Mouse (Mus musculus): ENCODE data around the gene Prkd3.

DNA sequence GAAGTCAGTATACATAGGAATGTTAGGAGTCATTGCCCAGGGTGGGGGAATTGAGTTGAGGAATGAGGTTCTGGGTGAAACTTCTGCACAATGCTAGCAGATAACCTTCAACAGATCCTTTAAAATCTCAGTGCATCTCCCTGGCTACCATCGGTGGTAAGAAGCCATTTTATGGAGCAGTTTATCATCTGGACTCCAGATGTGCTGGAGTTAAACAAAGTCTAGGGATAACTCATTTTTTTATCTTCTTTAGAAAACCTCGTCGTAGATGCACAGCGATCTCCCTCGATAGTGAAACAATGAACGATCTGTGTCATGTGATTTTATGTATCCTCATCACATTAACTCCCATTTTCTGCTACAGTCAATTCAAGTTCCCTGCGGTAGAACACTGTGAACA, 48.0 kb upstream of the Prkd3 start:
- TF ChIP-seq POLR2A (IDR thresholded peaks at IDR 0.05; ENCODE audit: borderline replicate concordance, extremely low read depth, low read depth, low read length) = no peak
- TF ChIP-seq CTCF (IDR thresholded peaks at IDR 0.05; ENCODE audit: insufficient read depth, low read length) = no peak
